Mouse (Mus musculus) gonadal fat pad, adult 2 months (tissue): Measurements from ENCODE around the gene Lrguk. TPM values are rescaled to one million over a fixed set of nuclear protein-coding genes. Genes with fewer than 3 reads are reported as not detected.

Source experiments
- DNase-seq: peaks from one replicate; pipeline ENCODE4 v3.0.0-alpha.2; 2012; ENCODE audit warnings: low read depth
- polyA plus RNA-seq: library from polyadenylated mRNA; depleted of rRNA; stranded (reverse); fragments of >200 nt; gene quantifications from 2 replicates; pipeline ENCODE4 v1.2.3, GENCODE M21; 2012; rRNA removed

Lrguk gene
- polyA plus RNA-seq: 0.63 and 1.00 TPM in 2 replicates

DNA sequence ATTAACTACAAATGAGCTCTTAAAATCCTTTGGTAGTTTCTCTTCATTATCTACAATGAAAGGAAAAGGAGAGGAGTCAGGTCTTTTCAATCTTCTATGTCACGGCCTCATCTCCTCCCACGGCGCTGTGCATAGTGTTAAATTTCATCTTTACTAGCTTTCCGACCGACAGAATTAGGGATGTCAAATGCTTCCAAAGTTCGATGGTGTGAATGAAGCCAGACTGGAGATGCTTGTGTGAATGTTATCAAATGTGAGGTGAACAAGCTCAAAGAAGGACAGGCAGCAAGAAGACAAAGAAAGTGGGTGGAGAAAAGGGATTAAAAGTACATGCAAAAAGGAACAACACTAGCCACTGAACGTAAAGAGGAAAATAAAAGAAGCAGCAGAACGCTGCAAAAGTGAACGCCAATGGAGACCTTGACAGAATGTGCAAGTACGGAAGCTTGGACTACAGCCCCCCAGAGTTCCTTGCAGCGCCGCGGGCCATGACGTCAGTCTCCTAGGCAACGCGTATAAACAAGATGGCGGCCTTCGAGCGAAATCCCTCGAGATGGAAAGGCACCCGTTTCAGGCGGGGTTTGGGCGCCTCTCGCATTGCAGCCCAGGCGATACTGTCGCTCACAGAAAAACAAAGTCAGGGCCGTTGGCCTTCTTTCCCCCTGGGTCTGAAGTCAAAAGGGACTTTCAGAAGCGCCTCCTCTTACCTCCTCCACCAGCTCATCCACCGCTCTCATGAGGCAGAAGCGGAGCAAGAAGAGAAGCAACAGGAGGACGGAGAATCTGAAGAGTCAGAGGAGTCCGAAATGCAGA lies at the start of gene Lrguk:
Gene Lrguk (plus strand): TSS at position 516 of the 813 bp plus-strand sequence.
- DNase-seq: no peak

- no peak for DNase-seq
These were observed 46.5 kb upstream of the Lrguk start for GRCm38 (mm10) chr6:33982709-33983108.

- no peak for DNase-seq
These were observed 42.1 kb upstream of the Lrguk start for GRCm38 (mm10) chr6:33987132-33987531.

GRCm38 (mm10) chr6:33992213-33993034 lies 36.8 kb upstream of the Lrguk start:
- DNase-seq: no peak

- no peak for DNase-seq
These were observed 35.4 kb upstream of the Lrguk start for GRCm38 (mm10) chr6:33993842-33994241.

- DNase-seq: no peak
These were observed 30.7 kb upstream of the Lrguk start for GRCm38 (mm10) chr6:33998590-33998989.

GRCm38 (mm10) chr6:33999530-33999929 lies 29.7 kb upstream of the Lrguk start:
- DNase-seq: no peak

- DNase-seq: no peak
These were observed 28.6 kb upstream of the Lrguk start for GRCm38 (mm10) chr6:34000644-34001043.

GRCm38 (mm10) chr6:34003033-34003432 lies 26.2 kb upstream of the Lrguk start:
- no peak for DNase-seq

- no peak for DNase-seq
These were observed 15.8 kb upstream of the Lrguk start for GRCm38 (mm10) chr6:34013469-34013868.

- no peak for DNase-seq
These were observed 439 bp downstream of the Lrguk start for GRCm38 (mm10) chr6:34029746-34030027.

DNA sequence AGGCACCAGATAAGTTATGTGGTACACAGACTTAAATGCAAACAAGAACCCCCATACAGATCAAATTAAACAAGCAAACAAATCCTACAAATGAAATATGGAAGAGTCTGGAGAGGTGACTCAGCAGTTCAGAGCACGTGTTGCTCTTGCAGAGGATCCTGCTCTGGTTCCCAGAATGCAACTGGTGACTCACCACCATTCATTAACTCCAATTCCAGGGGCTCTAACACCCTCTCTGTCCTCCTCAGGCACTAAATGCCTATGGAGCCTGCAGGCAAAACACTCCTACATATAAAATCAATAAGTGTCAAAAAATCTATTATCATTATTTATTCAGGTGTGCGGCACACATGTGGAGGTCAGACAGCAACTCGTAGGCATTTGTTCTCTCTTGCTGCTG lies 4.8 kb downstream of the Lrguk start:
- no peak for DNase-seq

GRCm38 (mm10) chr6:34034577-34035461 lies 5.6 kb downstream of the Lrguk start:
- no peak for DNase-seq

- no peak for DNase-seq
These were observed 11.5 kb downstream of the Lrguk start for GRCm38 (mm10) chr6:34040624-34041235.

DNA sequence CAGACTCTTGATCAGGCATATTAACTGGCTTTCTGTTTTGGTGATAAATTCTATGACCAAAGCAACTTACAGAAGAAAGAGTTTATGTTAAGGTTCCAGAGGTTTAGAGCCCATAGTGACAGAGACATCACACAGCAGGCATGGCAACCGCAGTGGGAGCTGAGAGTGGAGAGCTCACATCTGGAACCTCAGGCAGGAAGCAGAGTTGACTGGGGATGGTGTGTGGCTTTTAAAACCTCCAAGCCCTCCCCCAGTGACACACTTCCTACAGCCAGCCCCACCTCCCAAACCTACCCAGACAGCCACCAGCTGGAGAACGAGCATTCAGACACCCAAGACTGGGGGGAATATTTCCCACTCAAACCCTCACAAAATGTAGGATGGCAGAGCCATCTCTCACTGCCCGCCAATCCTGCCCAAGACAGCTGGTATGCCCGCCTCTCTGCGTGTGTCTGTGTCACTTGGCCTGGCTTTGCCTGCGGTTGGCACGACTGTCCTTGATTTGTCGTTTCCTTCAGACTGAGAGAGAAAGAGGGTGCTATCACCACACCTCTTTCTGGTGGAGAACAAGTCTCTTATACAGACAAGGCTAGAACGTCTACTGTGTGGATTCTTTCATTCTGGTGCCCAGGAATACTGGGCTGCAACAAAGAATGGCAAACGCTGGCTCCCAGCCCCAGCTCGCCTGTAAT lies 12.5 kb downstream of the Lrguk start:
- DNase-seq: no peak

DNA sequence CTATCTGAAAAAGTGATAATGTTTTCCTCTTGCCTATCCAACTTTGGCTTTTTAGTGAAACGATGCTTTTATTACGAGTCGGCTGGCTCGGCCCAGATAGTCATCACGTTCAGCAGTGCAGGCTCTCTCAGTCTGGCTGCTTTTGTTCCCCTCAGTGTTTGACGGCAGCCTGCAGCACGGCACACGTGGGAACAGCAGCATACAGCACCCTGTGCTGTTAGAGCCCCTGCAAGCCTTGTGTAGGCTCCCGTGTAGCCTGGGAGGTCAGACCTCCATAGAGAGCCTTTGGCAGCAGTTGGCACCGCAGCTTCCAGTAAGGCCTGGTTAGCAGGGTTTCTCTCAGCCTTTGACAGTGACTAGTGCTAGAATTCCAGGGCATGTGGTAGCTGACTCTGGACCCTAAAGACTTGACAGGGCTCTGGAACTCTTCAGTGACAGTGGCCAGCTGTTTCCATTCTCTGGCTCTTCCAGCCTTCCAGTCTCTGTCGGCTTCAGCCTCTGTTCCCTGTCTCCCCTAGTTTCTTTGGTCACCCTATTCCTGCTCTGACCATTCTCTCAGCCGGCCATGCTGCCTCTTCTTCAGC lies 15.1 kb downstream of the Lrguk start:
- no peak for DNase-seq

DNA sequence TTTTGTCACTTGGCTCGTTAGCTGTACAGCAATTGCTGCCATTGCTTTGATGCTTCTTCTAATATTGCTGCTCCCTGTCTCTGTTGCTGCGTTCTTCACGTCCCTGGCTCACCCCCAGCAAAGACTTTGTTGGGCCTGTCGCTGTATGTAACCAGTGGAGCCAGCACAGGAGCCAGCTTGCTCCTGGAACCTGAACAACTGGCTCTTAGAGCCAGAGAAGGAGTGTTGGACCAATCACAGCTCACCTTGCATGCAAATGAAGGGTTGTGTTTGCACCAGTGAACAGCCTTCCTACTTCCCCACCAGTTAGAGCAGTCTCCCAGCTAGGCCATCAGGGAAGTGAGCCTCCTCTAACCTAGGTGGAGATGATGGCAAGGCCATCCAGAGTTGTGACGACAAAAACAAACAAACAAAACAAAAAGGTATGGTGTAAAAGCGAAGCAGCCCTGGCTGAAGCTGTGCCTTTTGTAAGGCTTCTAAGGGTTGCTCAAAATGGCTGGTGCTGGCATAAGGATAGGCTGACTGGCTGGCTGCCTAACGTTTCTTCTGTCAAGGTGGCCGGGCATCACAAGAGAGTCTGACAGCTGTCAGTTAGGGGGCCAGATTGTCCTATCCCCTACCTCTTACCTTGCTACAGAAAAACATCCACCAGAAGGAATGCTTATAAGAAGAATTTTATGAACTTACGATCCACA lies 15.7 kb downstream of the Lrguk start:
- DNase-seq: no peak

DNA sequence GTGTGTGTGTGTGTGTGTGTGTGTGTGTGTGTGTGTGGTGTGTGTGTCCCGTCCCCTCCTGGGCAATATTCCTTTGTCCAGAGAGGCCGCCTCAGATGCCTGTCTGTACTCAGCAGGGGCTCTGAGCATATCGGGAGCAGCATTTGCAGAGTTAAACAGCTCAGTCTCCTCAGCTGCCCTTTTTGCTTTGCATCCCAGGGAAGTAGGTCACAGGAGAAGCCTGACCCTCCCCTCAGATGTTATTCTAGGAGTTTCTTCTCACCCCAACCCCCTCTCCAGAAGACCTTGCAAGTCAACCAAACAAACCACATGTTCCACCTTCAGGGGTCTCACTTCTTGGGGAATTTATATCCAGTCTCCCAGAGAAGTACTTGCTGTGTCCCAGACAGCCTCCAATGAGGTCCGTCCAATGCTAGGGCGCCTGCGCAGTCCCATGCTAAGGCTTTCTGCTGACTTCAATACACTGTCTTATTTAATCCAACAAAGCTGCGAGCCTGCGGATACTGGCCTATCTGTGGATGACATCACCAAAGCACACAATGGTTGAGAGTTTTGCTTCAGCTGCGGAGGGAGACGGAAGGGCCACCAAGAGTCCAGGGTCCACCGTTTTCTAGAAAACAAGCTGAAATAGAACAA lies 17.4 kb downstream of the Lrguk start:
- no peak for DNase-seq

DNA sequence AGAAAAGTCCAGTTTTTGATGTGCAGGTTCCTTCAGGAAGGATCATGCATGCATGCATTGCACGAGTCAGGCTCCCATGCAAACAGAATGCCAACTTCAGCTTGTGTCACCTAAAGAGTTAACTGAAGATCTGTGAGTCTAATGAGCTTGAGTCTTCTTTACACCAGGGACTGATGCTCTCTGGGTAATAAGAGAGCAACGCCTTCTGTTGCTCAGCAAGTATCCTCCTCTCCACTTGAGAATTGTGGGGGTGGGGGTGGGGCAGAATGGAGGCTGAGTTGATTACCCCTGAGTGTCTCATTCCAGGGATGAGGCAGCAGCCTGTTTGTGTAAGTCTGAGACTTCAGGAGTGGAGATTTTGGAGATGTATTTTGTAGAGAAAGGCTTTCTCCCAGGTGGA lies 20.2 kb downstream of the Lrguk start:
- DNase-seq: no peak

GRCm38 (mm10) chr6:34059741-34060140 lies 30.5 kb downstream of the Lrguk start:
- DNase-seq: no peak
